Mouse (Mus musculus) stomach, embryonic 14.5 days (tissue): ENCODE results near the gene Kirrel3. TPM values are rescaled to one million over a fixed set of nuclear protein-coding genes. Genes with fewer than 3 reads are reported as not detected.

Source experiments
- ATAC-seq: fragments of 200-750 bp; cut with Nextera tagmentation; 2 replicates; pipeline ENCODE4 v1.8.0; 2017; ENCODE audit warnings: low read depth, moderate TSS enrichment; ENCODE audit not compliant: insufficient number of reproducible peaks, insufficient read depth, low FRiP score
- H3K27ac ChIP-seq: fragments of 300-500 bp; sonication (generic); 2 replicates; pipeline ENCODE4 v1.5.1; 2014; ENCODE audit warnings: mild to moderate bottlenecking, low read length, moderate library complexity, mixed read lengths
- H3K27me3 ChIP-seq: fragments of 300-500 bp; sonication (generic); 2 replicates; pipeline ENCODE4 v1.6.1; 2014; ENCODE audit warnings: low read length, control low read depth, mixed read lengths; ENCODE audit not compliant: control insufficient read depth, insufficient read depth
- H3K36me3 ChIP-seq: fragments of 300-500 bp; sonication (generic); 2 replicates; pipeline ENCODE4 v1.6.1; 2014; ENCODE audit warnings: mild to moderate bottlenecking, control low read depth, low read length, moderate library complexity, mixed read lengths; ENCODE audit not compliant: control insufficient read depth, insufficient read depth
- H3K4me1 ChIP-seq: fragments of 300-500 bp; sonication (generic); 2 replicates; pipeline ENCODE4 v1.6.1; 2014; ENCODE audit warnings: low read length, control low read depth, mixed read lengths; ENCODE audit not compliant: control insufficient read depth, insufficient read depth
- H3K4me2 ChIP-seq: fragments of 300-500 bp; sonication (generic); replicated peaks from 2 replicates; pipeline ENCODE4 v1.6.1; 2014; ENCODE audit warnings: low read depth, low read length, control low read depth
- H3K4me3 ChIP-seq: fragments of 300-500 bp; sonication (generic); 2 replicates; pipeline ENCODE4 v1.5.1; 2014; ENCODE audit warnings: low read depth, low read length, control low read depth
- H3K9ac ChIP-seq: fragments of 300-500 bp; sonication (generic); replicated peaks from 2 replicates; pipeline ENCODE4 v1.6.1; 2014; ENCODE audit warnings: low read depth, mild to moderate bottlenecking, control low read depth, low read length, moderate library complexity, mixed read lengths
- H3K9me3 ChIP-seq: fragments of 300-500 bp; sonication (generic); 2 replicates; pipeline ENCODE4 v1.6.1; 2016; ENCODE audit warnings: low read depth, low read length, control low read depth; ENCODE audit not compliant: control insufficient read depth
- WGBS: fragments of 180-500 bp; shearing (Covaris S2); extraction: QIAGEN DNeasy Blood & Tissue Kit; methylation state at CpG from one replicate; pipeline ENCODE4 v1.1.7; 2014; 5-methylcytosine and 5-hydroxymethylcytosine counted together
- polyA plus RNA-seq: library from polyadenylated mRNA; unstranded; fragments of >200 nt; fragmentation: Nextera tagmentation; extraction: Ambion mirVana; gene quantifications from 2 replicates; pipeline ENCODE4 v1.2.1, GENCODE M21; 2014

The Kirrel3 gene
- polyA plus RNA-seq, 1 experiment from 2014 or later, result 6.3 TPM

- Histone ChIP-seq H3K27me3 (no peaks in the 10 kb centered on the region), H3K27ac (no peak overlapping the region), H3K9me3 (no peaks in the 10 kb centered on the region), H3K36me3 (no peaks in the 10 kb centered on the region), H3K9ac (no peak overlapping the region), H3K4me3 (no peak overlapping the region), H3K4me2 (no peak overlapping the region), H3K4me1 (no peaks in the 10 kb centered on the region)
- ATAC-seq, result no peak
- WGBS, result 54% methylated on average over 9 of the region's 9 CpGs
Observed at GRCm38 (mm10) chr9:34562437-34563000, 76.8 kb downstream of the Kirrel3 start.

- ATAC-seq, result no peak
Observed at GRCm38 (mm10) chr9:34573906-34574305, 88.2 kb downstream of the Kirrel3 start.

GRCm38 (mm10) chr9:34574611-34575010 lies 88.9 kb downstream of the Kirrel3 start:
- no peak for ATAC-seq
- no peaks in the 10 kb centered on the region for H3K36me3 ChIP-seq
- H3K27me3 ChIP-seq, result no peaks in the 10 kb centered on the region
- H3K4me1 ChIP-seq, result no peaks in the 10 kb centered on the region
- 84% methylated on average over 6 of the region's 6 CpGs for WGBS
- H3K4me3 ChIP-seq, result no peak overlapping the region
- no peak overlapping the region for H3K4me2 ChIP-seq
- no peaks in the 10 kb centered on the region for H3K9me3 ChIP-seq
- no peak overlapping the region for H3K9ac ChIP-seq
- H3K27ac ChIP-seq, result no peak overlapping the region

More at GRCm38 (mm10) chr9:34573906-34574305, 88.2 kb downstream of the Kirrel3 start:
- Histone ChIP-seq H3K27me3 (no peaks in the 10 kb centered on the region), H3K4me3 (no peak overlapping the region), H3K9ac (no peak overlapping the region), H3K36me3 (no peaks in the 10 kb centered on the region), H3K27ac (no peak overlapping the region), H3K9me3 (no peaks in the 10 kb centered on the region), H3K4me1 (no peaks in the 10 kb centered on the region), H3K4me2 (no peak overlapping the region)
- 96% methylated on average over 4 of the region's 4 CpGs for WGBS

DNA sequence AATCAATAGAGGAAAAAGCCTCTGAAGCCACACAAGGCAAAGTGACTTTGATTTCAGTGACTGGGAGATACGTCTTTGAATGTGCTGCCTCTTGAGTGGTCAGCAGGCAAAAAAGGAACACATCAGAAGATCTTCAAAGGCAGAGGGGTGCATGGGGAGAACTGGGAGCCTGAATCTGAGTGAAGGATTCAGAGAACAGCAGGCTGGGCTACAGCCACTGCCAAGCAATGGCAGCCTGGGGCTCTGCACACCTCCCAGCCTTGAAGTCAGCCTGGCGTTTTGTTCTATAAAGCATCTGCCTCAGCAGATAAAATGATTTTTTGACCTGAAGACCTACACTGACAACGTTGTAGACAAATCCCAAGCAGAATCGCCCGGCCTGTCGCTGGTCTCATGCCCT lies 93.5 kb downstream of the Kirrel3 start:
- Histone ChIP-seq H3K36me3 (no peaks in the 10 kb centered on the region), H3K9me3 (no peaks in the 10 kb centered on the region), H3K27me3 (no peaks in the 10 kb centered on the region), H3K9ac (no peak overlapping the region), H3K4me1 (no peaks in the 10 kb centered on the region), H3K27ac (no peak overlapping the region), H3K4me2 (no peak overlapping the region), H3K4me3 (no peak overlapping the region)
- no peak for ATAC-seq
- WGBS, result 83% methylated on average over 6 of the region's 6 CpGs

GRCm38 (mm10) chr9:34580059-34580458 lies 94.4 kb downstream of the Kirrel3 start:
- Histone ChIP-seq H3K27ac (no peak overlapping the region), H3K9ac (no peak overlapping the region), H3K4me2 (no peak overlapping the region), H3K36me3 (no peaks in the 10 kb centered on the region), H3K4me1 (no peaks in the 10 kb centered on the region), H3K4me3 (no peak overlapping the region), H3K9me3 (no peaks in the 10 kb centered on the region), H3K27me3 (no peaks in the 10 kb centered on the region)
- WGBS, result 88% methylated on average over 1 of the region's 1 CpGs
- no peak for ATAC-seq

DNA sequence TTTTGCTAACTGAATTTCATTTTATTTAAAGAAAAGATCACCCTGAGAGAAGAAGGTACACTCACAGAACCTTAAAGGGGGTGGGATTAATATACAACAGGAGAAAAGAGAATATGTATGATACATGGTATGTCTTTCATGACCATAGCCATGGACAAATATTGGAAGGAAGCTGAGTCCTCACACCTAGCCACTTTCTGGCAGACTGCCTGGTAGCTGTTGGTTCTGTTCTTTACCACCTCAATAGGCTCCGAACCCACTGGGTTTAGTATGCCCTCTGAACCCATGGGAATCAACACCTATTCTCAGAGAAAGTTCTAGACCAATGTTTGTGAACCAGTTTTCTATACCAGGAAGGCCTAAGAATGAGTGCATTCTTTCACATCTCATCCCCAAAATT lies 96.8 kb downstream of the Kirrel3 start:
- peaks cover 2% of the 10 kb centered on the region; the same call in 1 of the 2 replicates for H3K4me1 ChIP-seq
- no peaks in the 10 kb centered on the region for H3K27me3 ChIP-seq
- H3K9ac ChIP-seq, result no peak overlapping the region
- 91% methylated on average over 1 of the region's 1 CpGs for WGBS
- ATAC-seq, result no peak
- H3K9me3 ChIP-seq, result no peaks in the 10 kb centered on the region
- no peak overlapping the region for H3K4me3 ChIP-seq
- no peak overlapping the region for H3K27ac ChIP-seq
- no peak overlapping the region for H3K4me2 ChIP-seq
- no peaks in the 10 kb centered on the region for H3K36me3 ChIP-seq

DNA sequence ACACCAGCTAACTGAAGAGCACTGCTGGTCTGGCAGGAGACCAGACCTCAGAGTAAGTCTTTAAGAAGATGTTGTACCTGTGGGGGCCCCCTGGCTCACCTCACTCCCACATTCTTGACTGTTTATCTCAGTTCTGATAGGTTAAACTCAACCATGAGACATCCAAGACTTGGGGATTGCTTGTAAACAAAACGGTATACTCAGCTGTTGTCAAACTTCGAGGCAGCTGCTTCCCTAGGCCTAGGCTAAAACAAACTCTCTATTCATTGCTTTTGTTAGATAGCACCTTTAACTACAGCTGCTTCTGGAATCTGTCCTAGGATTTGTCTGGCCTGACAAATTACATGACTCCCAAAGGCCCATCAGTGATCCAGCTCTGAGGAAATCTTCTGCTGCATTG lies 99.8 kb downstream of the Kirrel3 start:
- H3K9me3 ChIP-seq, result no peaks in the 10 kb centered on the region
- ATAC-seq, result no peak
- WGBS, result 28% methylated on average over 2 of the region's 2 CpGs
- H3K27me3 ChIP-seq, result no peaks in the 10 kb centered on the region
- H3K4me1 ChIP-seq, result peaks cover 2% of the 10 kb centered on the region; the same call in 1 of the 2 replicates
- no peak overlapping the region for H3K27ac ChIP-seq
- H3K9ac ChIP-seq, result no peak overlapping the region
- H3K4me2 ChIP-seq, result no peak overlapping the region
- no peak overlapping the region for H3K4me3 ChIP-seq
- H3K36me3 ChIP-seq, result no peaks in the 10 kb centered on the region

DNA sequence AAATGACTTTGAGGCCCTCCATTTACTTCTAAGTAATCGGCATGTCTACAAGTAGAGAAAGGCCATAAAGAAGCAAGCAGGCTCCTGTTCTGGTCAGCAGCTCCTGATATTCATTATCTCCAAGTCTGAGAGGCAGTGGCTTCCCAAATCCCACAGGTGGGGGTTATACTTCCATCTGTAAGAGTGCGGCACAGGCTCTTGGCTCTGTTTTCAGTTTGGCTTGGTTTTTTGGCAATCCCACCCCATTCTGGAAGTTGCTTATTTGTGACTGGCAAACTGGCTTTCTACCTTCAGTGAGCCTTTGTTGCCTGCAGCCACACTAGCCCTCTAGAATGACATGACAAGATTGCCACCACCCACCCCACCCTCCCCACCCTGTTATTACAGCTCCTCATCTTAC lies 100.4 kb downstream of the Kirrel3 start:
- H3K4me3 ChIP-seq, result no peak overlapping the region
- H3K27ac ChIP-seq, result no peak overlapping the region
- H3K27me3 ChIP-seq, result no peaks in the 10 kb centered on the region
- no peak overlapping the region for H3K4me2 ChIP-seq
- ATAC-seq, result no peak
- H3K4me1 ChIP-seq, result peaks cover 2% of the 10 kb centered on the region; the same call in 1 of the 2 replicates
- no peaks in the 10 kb centered on the region for H3K36me3 ChIP-seq
- no peaks in the 10 kb centered on the region for H3K9me3 ChIP-seq
- H3K9ac ChIP-seq, result no peak overlapping the region
- 34% methylated on average over 2 of the region's 2 CpGs for WGBS

- H3K27ac ChIP-seq, result no peak overlapping the region
- no peaks in the 10 kb centered on the region for H3K27me3 ChIP-seq
- 66% methylated on average over 1 of the region's 1 CpGs for WGBS
- H3K9ac ChIP-seq, result no peak overlapping the region
- no peak overlapping the region for H3K4me3 ChIP-seq
- peaks cover 2% of the 10 kb centered on the region; the same call in 1 of the 2 replicates for H3K4me1 ChIP-seq
- no peaks in the 10 kb centered on the region for H3K9me3 ChIP-seq
- no peak for ATAC-seq
- no peak overlapping the region for H3K4me2 ChIP-seq
- no peaks in the 10 kb centered on the region for H3K36me3 ChIP-seq
Observed at GRCm38 (mm10) chr9:34589799-34590198, 104.1 kb downstream of the Kirrel3 start.
